ENCODE assay signal across 8 mouse cellular contexts in the genomic region with DNA sequence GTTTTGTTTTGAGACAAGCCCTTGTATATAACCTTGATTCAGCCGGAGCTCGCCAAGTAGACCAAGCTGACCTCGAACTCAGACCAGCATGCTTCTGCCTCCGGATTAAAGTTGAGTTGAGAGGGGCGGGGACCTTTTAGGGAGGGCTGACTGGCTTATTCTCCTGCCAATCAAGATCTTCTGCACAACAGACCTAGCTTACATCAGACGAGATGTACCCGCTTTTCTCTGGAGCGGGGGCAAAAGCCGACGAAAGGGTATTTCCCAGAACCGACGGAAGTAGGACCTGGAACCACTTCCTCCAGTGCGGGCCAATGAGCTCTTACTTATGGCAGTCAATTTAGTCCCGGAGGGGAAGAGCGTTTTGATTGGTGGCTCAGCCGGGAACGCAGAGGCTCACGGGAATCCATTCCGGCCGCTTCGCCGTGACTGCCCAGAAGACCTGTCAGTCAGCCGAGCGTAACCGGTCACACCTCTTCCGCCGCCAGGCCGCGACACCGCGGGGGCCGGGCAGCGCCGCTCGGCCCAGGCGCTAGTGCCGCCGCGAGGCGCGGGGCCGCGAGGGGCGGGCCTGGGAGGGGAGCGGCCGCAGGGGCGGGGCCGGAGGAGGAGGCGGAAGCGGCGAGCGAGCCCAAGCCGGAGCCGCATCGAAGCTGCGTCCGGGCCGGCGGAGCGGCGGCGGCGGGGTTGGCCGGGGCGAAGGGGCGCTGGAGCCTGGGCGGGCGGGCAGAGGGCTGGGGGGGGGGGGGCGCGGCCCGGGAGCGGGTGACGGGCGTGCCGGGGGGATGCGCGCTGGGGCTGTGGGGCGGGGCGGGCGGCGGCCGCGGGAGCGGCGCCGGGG. TPM values are rescaled to one million over a fixed set of nuclear protein-coding genes. Genes with fewer than 3 reads are reported as not detected.
A peak's percentile ranks its signal among the peaks of the same experiment; 100 is the strongest.
DNase-seq lines count a peak whose midpoint lies in the region; ATAC-seq and TF ChIP-seq lines count a peak whose summit lies in the region.

A gene (plus strand): TSS at position 401 of the 841 bp plus-strand sequence.

- no peak for TF ChIP-seq CTCF in E14TG2a.4 (conservative IDR thresholded peaks at IDR 0.05; ENCODE audit: low read length)
- TF ChIP-seq CTCF in heart, postnatal 0 days (IDR thresholded peaks at IDR 0.05; ENCODE audit: low read depth), result no peak
- no peak for TF ChIP-seq CTCF in testis, adult 2 months (IDR thresholded peaks at IDR 0.05; ENCODE audit: control insufficient read depth, insufficient read depth, insufficient replicate concordance, low read depth, low read length)

- TF ChIP-seq EP300 in heart, postnatal 0 days (IDR thresholded peaks at IDR 0.05; ENCODE audit: low read depth), result no peak

- no peaks in the 10 kb centered on the region for H3K9me3 ChIP-seq in E14TG2a.4 (ENCODE audit: low read length)
- H3K9me3 ChIP-seq in forebrain, embryonic 12.5 days, result no peaks in the 10 kb centered on the region
- no peaks in the 10 kb centered on the region for H3K9me3 ChIP-seq in heart, postnatal 0 days (replicated peaks; ENCODE audit: control insufficient read depth, low read length)
- H3K9me3 ChIP-seq in liver, embryonic 16.5 days (replicated peaks; ENCODE audit: control insufficient read depth, low read length), result no peaks in the 10 kb centered on the region
- no peaks in the 10 kb centered on the region for H3K9me3 ChIP-seq in neural tube, embryonic 13.5 days

- 0 out of 2 replicates have a peak, but pooled peaks cover 5% of the 10 kb centered on the region for H3K27me3 ChIP-seq in E14TG2a.4 (ENCODE audit: insufficient read depth, low read length)
- no peaks in the 10 kb centered on the region for H3K27me3 ChIP-seq in forebrain, embryonic 12.5 days
- H3K27me3 ChIP-seq in heart, postnatal 0 days (ENCODE audit: control insufficient read depth, insufficient read depth, low read length), result no peaks in the 10 kb centered on the region
- no peaks in the 10 kb centered on the region for H3K27me3 ChIP-seq in liver, embryonic 16.5 days (ENCODE audit: control insufficient read depth, insufficient read depth, low read depth, low read length)
- H3K27me3 ChIP-seq in neural tube, embryonic 13.5 days, result no peaks in the 10 kb centered on the region
- H3K27me3 ChIP-seq in testis, adult 2 months (ENCODE audit: control insufficient read depth, insufficient read depth, low read length), result no peaks in the 10 kb centered on the region

- peak within 1 kb of the TSS; percentile 91 for H3K27ac ChIP-seq in forebrain, embryonic 12.5 days
- peak within 1 kb of the TSS; percentile 87 for H3K27ac ChIP-seq in heart, postnatal 0 days (ENCODE audit: low read depth)
- H3K27ac ChIP-seq in liver, embryonic 16.5 days (ENCODE audit: low read length), result peak within 1 kb of the TSS; percentile 97
- peak within 1 kb of the TSS; percentile 95 for H3K27ac ChIP-seq in neural tube, embryonic 13.5 days (replicated peaks)
- H3K27ac ChIP-seq in testis, adult 2 months (ENCODE audit: control insufficient read depth, insufficient read depth, low read depth, low read length), result peak within 1 kb of the TSS; percentile 91

- H3K4me2 ChIP-seq in forebrain, embryonic 12.5 days, result peak within 1 kb of the TSS; percentile 75
- H3K4me2 ChIP-seq in heart, postnatal 0 days (ENCODE audit: low read depth, low read length), result peak within 1 kb of the TSS; percentile 99
- H3K4me2 ChIP-seq in liver, embryonic 16.5 days (ENCODE audit: low read depth, low read length), result peak within 1 kb of the TSS; percentile 92
- peak within 1 kb of the TSS; percentile 90 for H3K4me2 ChIP-seq in neural tube, embryonic 13.5 days

- peak within 1 kb of the TSS; percentile 96 for H3K9ac ChIP-seq in forebrain, embryonic 12.5 days
- peak within 1 kb of the TSS; percentile 97 for H3K9ac ChIP-seq in heart, postnatal 0 days (replicated peaks; ENCODE audit: low read depth, low read length)
- H3K9ac ChIP-seq in liver, embryonic 16.5 days (ENCODE audit: low read depth, low read length), result peak within 1 kb of the TSS; percentile 99
- H3K9ac ChIP-seq in neural tube, embryonic 13.5 days, result peak within 1 kb of the TSS; percentile 96

- H3K4me1 ChIP-seq in E14TG2a.4 (replicated peaks; ENCODE audit: low read depth, low read length), result peaks cover 47% of the 10 kb centered on the region
- H3K4me1 ChIP-seq in forebrain, embryonic 12.5 days, result peaks cover 28% of the 10 kb centered on the region
- H3K4me1 ChIP-seq in heart, postnatal 0 days (ENCODE audit: control insufficient read depth, insufficient read depth), result 0 out of 2 replicates have a peak, but pooled peaks cover 12% of the 10 kb centered on the region
- peaks cover 31% of the 10 kb centered on the region for H3K4me1 ChIP-seq in liver, embryonic 16.5 days (ENCODE audit: control insufficient read depth, low read depth, low read length)
- peaks cover 48% of the 10 kb centered on the region for H3K4me1 ChIP-seq in neural tube, embryonic 13.5 days (replicated peaks)
- peaks cover 12% of the 10 kb centered on the region for H3K4me1 ChIP-seq in testis, adult 2 months (ENCODE audit: control insufficient read depth, insufficient read depth, low read length)

- peak; percentile 75 for TF ChIP-seq POLR2A in testis, adult 2 months (IDR thresholded peaks at IDR 0.05; ENCODE audit: control insufficient read depth, low read depth, low read length)

- DNase-seq in c-Kit-positive CD71-positive TER-119-positive erythroid progenitor cells, embryonic 14.5 days (ENCODE audit: low spot score), result peak; percentile 96
- DNase-seq in heart, postnatal 0 days (ENCODE audit: low spot score), result peak; percentile 100
- peak; percentile 92 to 97 for DNase-seq in kidney, postnatal 4 days

- H3K36me3 ChIP-seq in E14TG2a.4 (ENCODE audit: insufficient read depth, low read length), result peaks cover 5% of the 10 kb centered on the region; the same call in 1 of the 2 replicates
- no peaks in the 10 kb centered on the region for H3K36me3 ChIP-seq in forebrain, embryonic 12.5 days (replicated peaks)
- no peaks in the 10 kb centered on the region for H3K36me3 ChIP-seq in heart, postnatal 0 days (replicated peaks; ENCODE audit: control insufficient read depth, insufficient read depth, low read length)
- no peaks in the 10 kb centered on the region for H3K36me3 ChIP-seq in liver, embryonic 16.5 days (ENCODE audit: control insufficient read depth, insufficient read depth)
- no peaks in the 10 kb centered on the region for H3K36me3 ChIP-seq in neural tube, embryonic 13.5 days
- H3K36me3 ChIP-seq in testis, adult 2 months (ENCODE audit: control insufficient read depth, insufficient read depth, low read length), result no peaks in the 10 kb centered on the region

- H3K4me3 ChIP-seq in E14TG2a.4 (replicated peaks; ENCODE audit: low read length), result peak within 1 kb of the TSS; percentile 93
- H3K4me3 ChIP-seq in forebrain, embryonic 12.5 days (replicated peaks), result peak within 1 kb of the TSS; percentile 98
- H3K4me3 ChIP-seq in heart, postnatal 0 days (ENCODE audit: low read depth, low read length), result peak within 1 kb of the TSS; percentile 99
- peak within 1 kb of the TSS; percentile 96 for H3K4me3 ChIP-seq in liver, embryonic 16.5 days (ENCODE audit: low read depth, low read length)
- peak within 1 kb of the TSS; percentile 98 for H3K4me3 ChIP-seq in neural tube, embryonic 13.5 days
- H3K4me3 ChIP-seq in testis, adult 2 months (ENCODE audit: control insufficient read depth, low read depth, low read length), result peak within 1 kb of the TSS; percentile 96

- ATAC-seq in forebrain, embryonic 12.5 days (ENCODE audit: low FRiP score), result peak; percentile 97
- peak; percentile 96 for ATAC-seq in heart, postnatal 0 days (ENCODE audit: insufficient read depth, low read depth)
- peak; percentile 97 for ATAC-seq in liver, embryonic 16.5 days (ENCODE audit: low read depth)
- peak; percentile 97 for ATAC-seq in neural tube, embryonic 13.5 days (ENCODE audit: low read depth)

- WGBS in forebrain, embryonic 12.5 days, result under 1% methylated on average over 66 of the region's 86 CpGs
- under 1% methylated on average over 31 of the region's 86 CpGs for WGBS in heart, postnatal 0 days
- whole genome bisulfite sequencing in liver, embryonic 16.5 days (ENCODE audit: insufficient replicate concordance), result under 1% methylated on average over 42 of the region's 86 CpGs
- 4% methylated on average over 44 of the region's 86 CpGs for WGBS in neural tube, embryonic 13.5 days

RNA-seq across cellular contexts. Expression of the gene that starts here (rescaled TPM):
- 46.7 and 47.6 TPM in 2 replicates for polyA plus RNA-seq in forebrain, embryonic 12.5 days (2016; fragmentation: Nextera tagmentation; extraction: Ambion mirVana)
- total RNA-seq in heart, postnatal 0 days (2014; rRNA removed; ENCODE audit: low replicate concordance), result 30.8 and 46.9 TPM in 2 replicates
- polyA plus RNA-seq in heart, postnatal 0 days (2015; fragmentation: Nextera tagmentation; extraction: Ambion mirVana), result 10.8 and 11.1 TPM in 2 replicates
- polyA plus RNA-seq in liver, embryonic 16.5 days (2015; fragmentation: Nextera tagmentation; extraction: Ambion mirVana), result 41.9 and 42.0 TPM in 2 replicates
- polyA plus RNA-seq in neural tube, embryonic 13.5 days (2015; fragmentation: Nextera tagmentation; extraction: Ambion mirVana), result 33.6 and 34.0 TPM in 2 replicates
- 58.2 and 59.0 TPM in 2 replicates for polyA plus RNA-seq in testis, adult 2 months (2012; rRNA removed)

Comparison
In these comparisons a context has a peak if more than half of its experiments do, and no peak if none do; other contexts are left out.
1. Peak in every context shown above with its lines: DNase-seq, ATAC-seq, H3K4me3 ChIP-seq and H3K27ac ChIP-seq.